Mouse (Mus musculus): ENCODE measurements around the gene Rtn1.

Rtn1 gene

GRCm38 (mm10) chr12:72284576-72284975 lies 124.3 kb downstream of the Rtn1 start:
- in situ Hi-C loops (cut with MboI, MseI) = no loop called here

- in situ Hi-C loops (cut with MboI, MseI) = no loop called here
Observed at GRCm38 (mm10) chr12:72279129-72279875, 129.6 kb downstream of the Rtn1 start.

GRCm38 (mm10) chr12:72273721-72274414 lies 135.0 kb downstream of the Rtn1 start:
- in situ Hi-C loops (cut with MboI, MseI) = loop anchor here in 1 of 2 experiments (5.0 kb wide), 1 partner anchor 152 kb away; no protein-coding TSS in a partner anchor

GRCm38 (mm10) chr12:72267614-72268013 lies 141.2 kb downstream of the Rtn1 start:
- in situ Hi-C loops (cut with MboI, MseI) = no loop called here

GRCm38 (mm10) chr12:72265261-72266228 lies 143.3 kb downstream of the Rtn1 start:
- in situ Hi-C loops (cut with MboI, MseI) = no loop called here

GRCm38 (mm10) chr12:72263213-72264103 lies 145.4 kb downstream of the Rtn1 start:
- in situ Hi-C loops (cut with MboI, MseI) = no loop called here

GRCm38 (mm10) chr12:72257000-72257399 lies 151.9 kb downstream of the Rtn1 start:
- in situ Hi-C loops (cut with MboI, MseI) = loop anchor here in 1 of 2 experiments (5.0 kb wide), 1 partner anchor 495 kb away; no protein-coding TSS in a partner anchor

GRCm38 (mm10) chr12:72253040-72253439 lies 155.8 kb downstream of the Rtn1 start:
- in situ Hi-C loops (cut with MboI, MseI) = no loop called here

- in situ Hi-C loops (cut with MboI, MseI) = no loop called here
Observed at GRCm38 (mm10) chr12:72251890-72252445, 156.9 kb downstream of the Rtn1 start.

GRCm38 (mm10) chr12:72244951-72245350 lies 163.9 kb downstream of the Rtn1 start:
- in situ Hi-C loops (cut with MboI, MseI) = loop anchor here in 1 of 2 experiments (5.0 kb wide), 1 partner anchor 57 kb away; no protein-coding TSS in a partner anchor

- in situ Hi-C loops (cut with MboI, MseI) = loop anchor here in 1 of 2 experiments (5.0 kb wide), 1 partner anchor 59 kb away; no protein-coding TSS in a partner anchor
Observed at GRCm38 (mm10) chr12:72242807-72243206, 166.0 kb downstream of the Rtn1 start.

GRCm38 (mm10) chr12:72240506-72240905 lies 168.3 kb downstream of the Rtn1 start:
- in situ Hi-C loops (cut with MboI, MseI) = loop anchor here in 1 of 2 experiments (5.0 kb wide), 1 partner anchor 62 kb away; no protein-coding TSS in a partner anchor

- in situ Hi-C loops (cut with MboI, MseI) = no loop called here
Observed at GRCm38 (mm10) chr12:72239230-72239894, 169.5 kb downstream of the Rtn1 start.

- in situ Hi-C loops (cut with MboI, MseI) = no loop called here
Observed at GRCm38 (mm10) chr12:72237251-72237650, 171.6 kb downstream of the Rtn1 start.

GRCm38 (mm10) chr12:72236564-72237011 lies 172.3 kb downstream of the Rtn1 start:
- in situ Hi-C loops (cut with MboI, MseI) = no loop called here

GRCm38 (mm10) chr12:72235621-72236351 lies 173.1 kb downstream of the Rtn1 start:
- in situ Hi-C loops (cut with MboI, MseI) = no loop called here

GRCm38 (mm10) chr12:72234966-72235365 lies 173.9 kb downstream of the Rtn1 start:
- in situ Hi-C loops (cut with MboI, MseI) = no loop called here

- in situ Hi-C loops (cut with MboI, MseI) = no loop called here
Observed at GRCm38 (mm10) chr12:72234151-72234550, 174.7 kb downstream of the Rtn1 start.
